Mouse (Mus musculus): Measurements from ENCODE around the gene Map4.

The Map4 gene

DNA sequence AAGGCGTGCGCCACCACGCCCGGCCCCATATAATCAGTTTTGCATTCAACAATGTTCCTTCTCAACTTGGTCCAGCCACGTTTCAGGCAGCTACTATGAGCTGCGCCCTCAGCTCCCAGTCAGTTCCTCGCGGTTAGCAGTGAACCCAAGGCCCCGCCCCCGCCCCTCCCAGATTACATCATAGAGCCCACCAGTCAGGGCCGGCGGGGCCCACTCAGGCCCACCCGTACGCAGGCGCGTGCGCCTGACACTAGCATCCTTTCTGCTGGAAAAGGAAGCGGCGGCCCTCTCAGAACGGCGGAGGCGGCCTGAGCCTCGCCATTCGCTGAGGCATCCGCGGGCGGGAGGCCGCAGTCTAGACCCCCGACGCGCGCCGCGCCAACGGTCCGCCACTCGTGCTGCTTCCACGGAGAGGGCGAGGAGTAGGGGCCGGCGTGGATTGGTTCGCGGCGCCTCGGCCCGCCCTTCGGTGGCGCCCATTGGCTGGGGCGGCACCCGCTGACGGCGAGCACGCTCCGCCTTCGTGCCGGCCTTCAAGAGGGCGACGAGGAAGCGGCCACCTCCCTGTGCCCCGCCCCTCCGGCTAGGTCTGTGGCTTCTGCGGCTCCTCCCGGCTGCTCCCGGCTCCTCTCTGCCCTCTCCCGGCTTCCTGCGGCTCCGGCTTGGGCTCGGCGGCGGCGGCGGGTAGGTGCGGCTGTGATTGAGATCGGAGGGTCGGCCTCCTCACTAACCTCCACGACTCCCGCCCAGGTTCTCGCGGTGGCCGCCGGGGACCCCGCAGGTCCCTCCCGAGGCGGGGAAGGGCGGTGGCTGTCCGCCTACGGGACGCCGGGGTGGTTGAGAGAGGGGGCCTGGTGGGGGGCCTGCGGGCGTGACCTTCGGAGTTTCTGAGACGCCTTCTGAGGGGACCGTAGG is at the start of gene Map4:
Map4 (plus strand) TSS at position 204 of the 915 bp plus-strand sequence.
- peak; percentile 97 to 98 for DNase-seq (ENCODE audit: low spot score in 2 of 2)

DNA sequence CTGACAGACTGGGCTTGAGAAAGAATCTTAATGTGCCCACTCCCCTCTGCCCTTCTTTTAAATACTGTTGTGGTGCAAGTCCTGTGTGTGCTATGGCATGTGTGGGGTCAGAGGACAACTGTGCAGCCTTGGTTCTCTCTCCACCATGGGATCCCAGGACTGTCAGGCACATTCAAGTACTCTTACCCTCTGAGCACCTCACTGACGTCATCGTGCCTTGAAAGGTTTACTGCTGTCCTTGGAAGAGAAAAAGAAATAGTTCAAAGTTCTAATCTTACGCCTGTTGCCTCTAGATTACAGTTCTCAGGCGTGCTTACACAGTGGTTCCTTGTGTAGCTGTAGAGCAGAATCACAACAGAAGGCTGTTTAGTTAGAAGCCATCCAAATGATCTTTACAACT is 45.0 kb upstream of the Map4 start:
- no peak for DNase-seq (ENCODE audit: low spot score in 2 of 2)

DNA sequence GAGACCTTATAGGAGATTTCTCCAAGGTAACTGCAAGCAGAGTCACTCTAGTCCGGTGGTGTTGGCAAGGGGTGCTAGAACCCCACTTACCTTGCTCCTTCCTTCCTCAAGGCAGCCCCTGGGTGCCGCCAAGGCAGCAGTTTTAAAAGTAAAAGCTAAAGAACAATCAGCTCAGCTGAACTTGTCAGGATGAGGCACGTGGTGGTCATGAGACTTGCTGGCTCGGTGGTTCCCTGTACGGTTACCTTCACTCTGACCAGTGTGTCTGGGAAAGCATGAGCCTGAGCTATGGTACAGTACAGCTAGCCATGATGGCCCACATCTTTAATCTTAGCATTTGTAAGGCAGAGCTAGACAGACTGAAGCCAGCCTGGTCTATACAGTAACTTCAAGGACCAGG is 43.9 kb upstream of the Map4 start:
- DNase-seq (ENCODE audit: low spot score in 2 of 2): no peak

DNA sequence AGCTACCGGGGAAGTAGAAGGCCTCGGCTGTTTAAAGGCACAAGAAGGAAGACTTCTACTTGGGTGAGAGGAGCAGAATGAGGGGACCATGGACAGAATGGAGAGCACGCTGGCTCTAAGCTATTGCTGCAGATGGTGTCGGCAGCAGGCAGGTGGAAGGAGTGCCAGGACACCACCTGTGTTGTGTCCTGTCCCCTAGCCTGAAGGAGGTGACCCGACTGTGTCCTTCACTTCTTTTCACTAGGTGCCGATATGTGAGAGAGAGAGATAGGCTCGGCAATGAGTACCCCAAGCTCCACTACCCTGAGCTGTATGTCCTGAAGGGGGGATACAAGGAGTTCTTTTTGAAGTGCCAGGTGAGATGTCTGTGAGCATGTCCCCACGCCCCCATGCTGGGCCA is 39.8 kb upstream of the Map4 start:
- no peak for DNase-seq (ENCODE audit: low spot score in 2 of 2)

DNA sequence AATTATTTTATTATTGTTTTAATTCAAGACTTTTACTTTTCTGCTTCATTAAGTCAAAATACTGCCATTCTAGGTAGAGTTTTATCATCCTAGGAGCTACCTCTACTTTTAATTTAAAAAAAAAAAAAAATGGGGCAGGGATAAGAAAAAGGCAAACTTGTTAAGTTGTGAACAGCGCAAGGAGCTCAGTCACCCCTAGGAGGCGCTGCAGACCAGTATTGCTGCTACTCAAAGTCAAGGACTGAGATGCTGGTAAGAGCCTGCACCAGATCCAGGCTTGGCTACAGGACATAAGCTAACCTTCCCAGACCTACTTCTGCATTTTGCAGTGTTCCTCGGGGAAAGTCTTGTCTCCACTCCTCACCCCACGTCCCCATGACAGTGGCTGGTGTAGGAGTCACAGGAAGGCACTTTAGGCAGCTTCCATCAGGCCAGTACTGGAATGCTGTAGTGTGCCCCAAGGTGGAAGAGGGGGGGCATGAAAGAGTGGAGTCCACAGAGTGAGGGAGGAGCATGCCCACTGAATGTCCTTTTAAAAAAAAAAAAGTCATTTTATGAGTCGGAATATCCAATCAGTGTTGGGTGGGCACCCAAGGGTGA is 38.5 kb upstream of the Map4 start:
- peak in 1 of 2 experiments; percentile 84 for DNase-seq (ENCODE audit: low spot score in 2 of 2)

DNA sequence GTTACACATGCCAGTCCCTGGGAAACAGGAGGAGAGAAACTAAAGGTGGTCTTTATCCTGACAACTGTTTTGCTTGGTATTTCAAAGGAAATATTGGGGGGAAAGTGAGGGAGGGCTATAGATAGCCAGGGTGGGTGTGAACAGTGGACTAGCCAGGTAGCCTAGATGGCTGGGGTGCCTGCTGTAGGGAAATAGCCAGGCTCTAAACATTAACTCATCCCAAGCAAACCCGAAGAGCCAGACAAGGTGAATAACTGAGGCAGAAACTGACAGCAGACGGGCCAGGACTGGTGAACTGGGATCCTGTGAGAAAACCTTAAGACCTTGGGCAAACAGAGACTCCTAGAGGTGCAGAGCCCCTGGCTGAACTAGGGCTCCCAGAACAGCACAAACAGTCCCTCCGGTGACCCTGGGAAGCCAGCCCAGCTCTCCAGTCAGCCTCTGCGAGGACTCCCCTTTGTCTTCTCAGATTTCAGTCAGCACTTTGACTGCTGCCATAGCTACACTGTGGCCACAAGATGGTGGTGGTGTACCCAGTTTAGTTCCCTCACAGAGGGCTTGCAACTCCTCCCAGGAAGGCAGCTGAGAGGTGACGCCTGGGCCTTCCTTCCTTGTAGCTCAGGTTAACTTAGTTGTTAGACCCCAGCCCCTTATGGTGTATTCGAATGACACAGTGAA is 36.7 kb upstream of the Map4 start:
- DNase-seq (ENCODE audit: low spot score in 2 of 2): peak in 1 of 2 experiments; percentile 78

DNA sequence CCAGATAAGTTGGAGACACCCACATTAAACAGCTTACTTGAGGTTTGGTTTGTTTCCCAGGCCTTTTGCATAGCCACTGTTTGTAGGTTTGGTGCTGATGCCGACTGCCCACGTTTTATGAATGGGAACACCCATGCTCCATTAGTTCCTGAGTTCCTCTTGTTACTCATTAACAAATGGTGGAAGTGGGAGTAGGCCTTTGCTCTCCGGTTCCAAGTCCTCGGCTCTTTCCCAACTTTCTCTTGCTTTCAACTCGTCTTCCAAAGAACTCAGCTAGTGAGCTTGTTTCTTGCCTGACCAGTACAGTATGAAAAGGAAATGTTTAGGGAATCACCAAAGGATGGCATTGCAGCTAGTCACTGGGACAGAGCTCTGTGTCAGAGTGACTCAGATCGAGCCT is 35.7 kb upstream of the Map4 start:
- DNase-seq (ENCODE audit: low spot score in 2 of 2): no peak

DNA sequence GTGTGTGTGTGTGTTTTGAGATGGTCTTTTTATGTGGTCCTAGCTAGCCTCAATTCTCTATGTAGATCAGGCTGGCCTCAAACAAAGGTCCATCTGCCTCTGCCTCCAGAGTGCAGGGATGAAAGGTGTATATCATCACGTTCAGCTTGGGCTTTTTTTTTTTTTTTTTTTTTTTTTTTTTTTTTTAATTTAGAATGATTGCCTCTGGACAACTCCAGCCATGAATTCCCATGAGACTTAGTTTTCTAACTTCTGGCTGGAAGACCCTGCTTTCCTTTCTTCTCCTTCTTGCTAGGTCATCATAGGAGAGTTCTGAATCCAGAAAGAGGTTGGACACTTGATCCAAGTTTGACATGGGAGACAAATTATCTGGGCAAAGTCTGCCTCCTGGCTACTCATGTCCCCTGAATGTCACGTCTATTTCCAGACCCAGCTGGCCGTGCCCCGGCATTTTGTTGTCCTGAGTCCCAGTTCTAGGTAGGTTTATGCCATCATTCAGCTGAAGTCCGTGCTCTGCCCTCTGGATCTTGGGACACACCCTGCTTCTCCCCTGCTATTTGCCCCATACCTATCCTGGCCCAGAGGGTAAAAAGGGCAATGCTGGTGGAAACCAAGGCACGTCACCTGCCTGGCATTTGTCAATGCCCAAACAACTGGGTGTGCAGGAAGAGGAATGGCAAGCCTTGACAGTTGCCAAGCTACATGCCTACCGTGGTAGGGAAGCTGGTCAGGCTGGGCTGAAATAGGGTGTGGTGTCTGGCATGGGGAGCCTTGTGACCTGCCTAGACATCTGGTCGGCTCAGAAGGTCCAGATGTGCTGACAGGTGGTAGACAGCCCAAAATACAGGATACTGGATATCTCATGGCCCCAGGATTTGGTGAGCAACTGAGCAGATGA is 34.8 kb upstream of the Map4 start:
- DNase-seq (ENCODE audit: low spot score in 2 of 2): no peak

DNA sequence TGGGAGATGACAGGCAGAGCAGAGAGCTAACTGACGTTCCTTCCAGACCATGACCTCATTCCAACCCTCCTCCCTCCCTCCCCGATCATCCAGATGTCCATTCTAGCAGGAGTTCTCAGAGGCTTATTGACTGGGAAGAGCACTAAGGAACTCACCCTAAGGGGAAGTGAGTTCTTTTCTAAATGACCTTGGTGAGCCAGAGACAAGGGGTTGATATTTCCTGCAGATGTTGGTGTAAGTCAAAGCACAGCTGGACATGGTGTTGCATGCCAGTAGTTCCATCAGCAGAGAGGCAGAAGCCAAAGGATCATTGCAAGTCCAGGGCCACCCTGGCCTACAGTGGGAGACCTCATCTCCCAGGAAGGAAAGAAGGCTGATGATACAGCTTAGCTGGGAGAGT is 33.2 kb upstream of the Map4 start:
- no peak for DNase-seq (ENCODE audit: low spot score in 2 of 2)

DNA sequence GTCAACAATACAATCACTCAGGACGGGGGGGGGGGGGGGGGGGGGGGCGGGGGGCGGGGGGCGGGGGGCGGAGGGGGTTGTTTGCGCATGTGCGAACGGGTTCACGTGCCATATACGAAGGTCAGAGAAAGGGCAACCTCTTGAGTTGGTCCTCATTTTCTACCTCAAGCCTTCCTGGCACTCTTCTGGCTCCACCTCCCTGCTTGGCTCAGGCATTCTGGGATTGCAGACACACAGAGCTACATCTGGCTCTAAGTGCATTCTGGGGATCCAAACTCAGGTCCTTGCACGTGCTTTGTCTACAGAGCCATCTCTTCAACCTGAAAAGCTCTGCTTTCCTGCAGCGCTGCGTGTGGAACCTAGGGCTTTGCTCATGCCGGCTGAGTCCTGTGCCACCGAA is 31.9 kb upstream of the Map4 start:
- no peak for DNase-seq (ENCODE audit: low spot score in 2 of 2)

DNA sequence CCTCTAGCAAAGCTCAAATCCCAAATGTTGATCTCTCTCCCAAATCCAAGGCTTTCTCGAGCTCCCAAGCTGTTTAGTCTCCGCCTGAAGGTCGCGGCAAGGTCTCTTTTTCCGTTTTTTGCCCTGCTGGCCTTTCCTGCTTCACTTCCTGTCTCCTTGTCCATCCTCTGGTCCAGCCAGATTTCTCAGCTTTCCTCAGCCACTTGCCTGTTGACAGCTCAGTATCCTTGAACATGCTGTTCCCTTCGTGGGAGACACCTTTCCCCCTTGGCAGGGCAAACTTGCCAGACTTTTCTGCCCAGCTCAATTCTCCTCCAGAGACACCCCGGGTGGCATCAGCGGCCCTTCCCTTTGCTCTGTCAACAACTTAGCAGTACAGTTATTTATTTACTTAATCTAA is 31.5 kb upstream of the Map4 start:
- DNase-seq (ENCODE audit: low spot score in 2 of 2): no peak

DNA sequence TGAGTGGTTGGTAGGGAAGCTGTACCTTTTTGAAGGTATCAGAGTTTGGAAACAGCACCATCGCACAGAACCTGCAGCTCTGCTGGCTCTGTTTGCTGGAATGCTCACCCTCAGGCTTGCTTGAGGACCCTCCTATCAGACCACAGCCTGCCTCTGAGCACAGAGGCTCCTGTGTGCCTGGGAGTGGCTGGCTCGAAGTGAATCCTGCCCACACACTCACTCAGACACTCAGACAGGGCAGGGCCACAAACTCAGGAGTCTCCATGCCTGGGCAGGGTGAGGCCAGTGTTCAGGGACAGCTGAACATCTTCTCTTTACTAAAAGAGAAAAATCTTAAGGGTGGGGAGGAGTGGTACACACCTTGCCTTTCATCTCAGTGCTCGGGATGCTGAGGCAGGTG is 30.7 kb upstream of the Map4 start:
- no peak for DNase-seq (ENCODE audit: low spot score in 2 of 2)

DNA sequence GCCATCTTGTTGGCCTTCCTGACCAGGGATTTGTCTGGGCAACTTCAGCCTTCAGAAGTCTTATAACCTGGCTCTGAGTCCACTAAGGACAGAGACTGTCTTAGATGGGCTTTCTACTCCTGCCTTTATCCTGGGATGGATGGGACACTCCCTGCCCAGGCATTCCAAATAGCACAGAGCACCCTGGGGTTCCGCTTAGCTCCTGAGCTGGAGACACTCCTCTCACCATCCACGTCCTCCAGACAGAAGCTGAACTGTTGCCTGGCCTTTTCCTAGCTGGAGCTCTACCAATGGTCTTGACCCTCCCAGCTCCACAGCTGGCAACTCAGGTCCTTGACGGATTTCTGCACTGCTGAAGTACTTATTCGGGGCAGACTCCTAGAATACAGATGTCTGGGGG is 29.0 kb upstream of the Map4 start:
- DNase-seq (ENCODE audit: low spot score in 2 of 2): no peak

DNA sequence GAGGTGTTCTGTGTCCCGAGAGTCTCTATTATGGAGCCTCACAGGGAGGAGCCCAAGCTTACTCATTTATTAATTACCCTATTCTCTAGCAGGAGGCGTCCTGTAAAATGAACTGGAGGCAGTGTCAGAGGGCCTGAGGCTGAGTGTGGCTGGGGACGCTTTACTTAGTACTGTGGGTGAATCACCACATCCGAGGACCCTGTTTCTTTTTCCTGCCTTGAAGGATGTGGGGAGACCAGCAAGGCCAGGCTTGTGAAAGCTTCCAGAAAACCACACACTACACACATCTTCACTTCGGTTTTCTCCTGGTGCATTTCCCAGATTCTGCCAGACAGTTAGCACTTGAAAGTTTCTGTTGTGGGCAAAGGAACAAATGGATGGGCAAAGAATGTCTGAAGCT is 28.5 kb upstream of the Map4 start:
- DNase-seq (ENCODE audit: low spot score in 2 of 2): no peak

DNA sequence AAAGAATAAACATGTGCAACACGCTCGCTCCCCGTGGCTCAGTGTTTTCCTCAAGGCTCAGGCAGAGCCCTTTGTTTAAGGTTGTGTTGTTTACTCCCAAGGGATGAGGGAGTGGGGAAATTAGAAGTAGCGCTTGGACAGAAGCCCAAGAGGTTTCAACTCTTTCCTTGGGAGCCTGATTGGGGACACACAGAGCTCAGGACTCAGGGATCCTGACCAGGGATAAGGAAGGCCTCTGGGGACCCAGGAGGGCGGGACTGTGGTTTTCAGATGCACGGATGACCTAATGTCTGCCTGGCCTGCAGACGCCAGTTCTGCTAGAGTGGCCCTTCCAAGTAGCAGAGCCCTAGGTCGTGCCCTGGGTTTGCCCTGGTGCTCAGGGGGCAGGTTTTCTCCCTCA is 24.0 kb upstream of the Map4 start:
- DNase-seq (ENCODE audit: low spot score in 2 of 2): no peak

DNA sequence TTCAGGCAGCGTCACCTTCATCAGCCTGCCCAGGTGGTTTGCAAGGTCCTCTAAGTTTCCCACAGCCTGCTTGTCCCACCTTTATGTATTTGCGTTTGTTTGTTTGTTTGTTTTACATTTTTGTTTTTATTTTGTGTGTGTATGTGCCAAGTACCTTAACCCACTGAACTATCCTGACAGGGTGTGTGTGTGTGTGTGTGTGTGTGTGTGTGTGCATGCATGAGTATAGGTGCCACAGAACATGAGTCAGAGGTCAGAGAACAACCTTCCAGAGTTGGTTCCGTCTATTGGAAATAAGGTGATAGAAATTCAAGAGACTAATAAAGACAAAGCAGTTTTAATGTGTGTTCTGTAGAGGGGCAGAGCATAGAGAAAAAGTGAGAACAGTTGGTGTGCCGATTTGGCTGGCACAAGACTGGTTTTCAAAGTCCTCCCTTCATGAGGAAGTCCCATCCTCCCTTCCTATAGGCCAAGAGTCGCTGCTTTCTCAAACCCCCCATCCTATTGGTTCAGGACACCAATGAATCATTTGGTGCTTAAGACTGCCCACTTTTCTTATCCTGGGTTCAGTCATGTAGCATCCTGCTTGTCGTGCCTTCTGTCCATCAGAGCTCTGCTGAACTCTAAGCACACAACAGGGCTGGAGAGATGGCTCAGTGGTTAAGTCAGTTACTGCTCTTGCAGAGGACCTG is 23.3 kb upstream of the Map4 start:
- DNase-seq (ENCODE audit: low spot score in 2 of 2): no peak

DNA sequence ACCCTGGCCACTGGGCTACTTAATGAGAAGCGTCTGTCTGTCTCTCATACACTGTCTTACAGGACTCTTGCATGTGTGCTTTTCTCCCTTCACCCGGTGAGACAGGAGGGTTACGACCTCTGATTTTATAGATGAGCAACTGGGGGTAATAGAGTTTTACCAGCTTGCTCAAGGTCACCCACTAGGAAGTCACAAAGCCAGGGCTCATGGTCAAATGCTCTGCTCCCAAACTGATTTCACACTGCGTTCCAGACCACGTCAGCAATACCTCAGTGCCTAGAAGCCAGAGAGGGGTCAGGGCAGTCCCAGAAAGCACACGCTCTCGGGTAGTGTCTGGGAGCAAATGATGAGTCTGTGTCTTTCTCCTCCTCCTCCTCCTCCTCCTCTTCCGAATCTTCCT is 22.2 kb upstream of the Map4 start:
- no peak for DNase-seq (ENCODE audit: low spot score in 2 of 2)

DNA sequence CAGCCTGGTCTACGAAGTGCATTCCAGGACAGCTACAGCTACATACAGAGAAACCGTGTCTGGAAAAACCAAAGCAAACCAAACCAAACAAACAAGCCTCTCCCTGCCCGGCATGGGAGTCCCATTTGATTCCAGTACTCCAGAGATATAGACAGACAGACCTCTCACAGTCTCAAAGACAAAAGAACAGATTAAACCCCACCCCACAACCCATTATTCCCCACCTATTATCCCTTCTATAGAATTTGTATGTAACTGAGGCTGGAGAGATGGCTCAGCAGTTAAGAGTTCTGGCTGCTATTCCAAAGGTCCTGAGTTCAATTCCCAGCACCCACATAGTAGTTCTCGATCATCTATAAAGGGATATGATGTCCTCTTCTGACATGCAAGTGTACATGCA is 21.3 kb upstream of the Map4 start:
- DNase-seq (ENCODE audit: low spot score in 2 of 2): no peak

DNA sequence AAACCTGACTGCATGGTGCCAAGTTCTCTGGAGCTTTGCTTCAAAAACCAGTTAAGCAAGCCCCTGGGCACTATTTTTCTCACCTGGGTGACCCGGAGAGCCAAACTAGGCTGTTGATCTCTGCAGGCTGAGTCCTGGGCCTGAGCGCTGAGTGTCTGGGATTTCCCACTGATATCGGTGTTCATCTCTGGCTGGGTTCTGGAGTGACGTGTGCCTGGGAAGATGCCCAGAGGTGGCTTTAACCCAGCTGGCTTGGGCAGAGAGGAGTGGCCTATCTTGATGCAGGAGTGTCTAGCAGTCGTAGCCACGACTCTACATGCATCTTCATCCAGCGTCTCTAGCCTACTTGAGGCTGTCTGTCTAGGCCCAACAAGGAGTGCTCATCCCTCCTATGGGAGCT is 19.5 kb upstream of the Map4 start:
- DNase-seq (ENCODE audit: low spot score in 2 of 2): no peak

DNA sequence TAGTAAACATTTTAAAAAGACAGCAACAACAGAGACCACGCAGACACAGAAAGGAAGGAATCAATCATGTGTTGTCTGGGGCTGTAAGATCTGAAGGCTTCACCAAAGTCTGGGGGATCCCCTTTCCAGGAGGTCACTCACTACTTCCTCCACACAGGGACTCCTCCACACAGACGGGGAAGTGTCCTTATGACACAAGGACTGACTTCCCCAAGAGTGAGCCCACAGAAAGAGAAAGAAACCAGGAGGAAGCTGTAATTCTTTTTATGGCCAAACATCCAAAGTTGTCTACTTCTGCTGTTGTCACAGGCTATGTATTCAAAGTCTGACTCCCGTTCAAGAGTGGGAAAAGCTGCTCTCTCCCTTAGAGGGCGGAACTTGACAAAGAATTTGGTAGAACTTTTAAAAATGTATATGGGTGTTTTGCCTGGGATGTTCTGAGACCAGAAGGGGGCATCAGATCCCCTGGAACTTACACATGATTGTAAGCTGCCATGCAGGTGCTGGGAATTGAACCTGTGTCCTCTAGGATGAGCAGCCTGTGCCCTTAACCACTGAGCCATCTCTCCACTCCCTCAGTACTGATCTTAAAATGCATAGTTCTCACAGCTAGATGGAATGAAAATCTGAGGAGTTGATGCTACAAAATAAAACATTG is 16.9 kb upstream of the Map4 start:
- DNase-seq (ENCODE audit: low spot score in 2 of 2): peak in 1 of 2 experiments; percentile 25

DNA sequence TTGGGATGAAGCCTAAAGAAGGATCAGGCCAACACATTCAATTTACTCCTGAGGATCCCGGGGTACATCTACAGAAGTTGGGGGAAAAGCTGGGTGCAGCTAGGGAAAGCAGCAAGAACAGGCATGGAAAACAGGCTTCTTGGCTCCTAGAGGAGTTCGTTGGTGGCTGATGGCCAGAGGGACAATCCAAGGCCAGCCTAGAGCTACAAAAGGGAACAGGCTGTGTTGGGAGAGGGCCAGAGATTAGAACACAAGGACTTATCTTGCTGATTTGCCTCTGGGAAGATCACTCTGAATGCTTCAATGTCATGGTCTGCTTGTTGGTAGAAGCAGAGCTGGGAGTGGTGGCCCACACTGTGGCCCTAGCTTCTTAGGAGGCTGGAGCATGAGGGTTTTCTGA is 13.3 kb upstream of the Map4 start:
- no peak for DNase-seq (ENCODE audit: low spot score in 2 of 2)

Measured in left cerebral cortex, adult 9 months (tissue).